Mouse (Mus musculus): Measurements from ENCODE around the gene Utp4.

GRCm38 (mm10) chr8:106935324-106935869 is 42.0 kb downstream of the Utp4 start, which contains the start of gene Sntb2:
- TF ChIP-seq CTCF (IDR thresholded peaks at IDR 0.05; ENCODE audit: borderline replicate concordance, control insufficient read depth, extremely low read depth, insufficient read depth, low read length, poor library complexity) (no peak), POLR2A (IDR thresholded peaks at IDR 0.05; ENCODE audit: control insufficient read depth, extremely low read depth, insufficient read depth, low read length, poor library complexity) (no peak)
